Mouse (Mus musculus) adrenal gland, adult 18-20 months (tissue): ENCODE measurements around the gene Yeats4. TPM values are rescaled to one million over a fixed set of nuclear protein-coding genes. Genes with fewer than 3 reads are reported as not detected.

Experiments used
- DNase-seq, 2 experiments: peaks; one replicate each; pipeline ENCODE4 v3.0.0; 2021 to 2022; ENCODE audit warnings: low spot score in 2 of 2
- total RNA-seq, 2 experiments: library from RNA; stranded (reverse); gene quantifications; 1 replicate in 1 of 2; 2 replicates in 1 of 2; pipeline ENCODE4 v1.2.3; 2021

Yeats4 gene
- total RNA-seq, 2 experiments from 2014 or later, result 34.5 to 43.1 TPM

GRCm38 (mm10) chr10:117203558-117203981 lies 20.7 kb downstream of the Yeats4 start:
- no peak for DNase-seq

GRCm38 (mm10) chr10:117202981-117203557 lies 21.2 kb downstream of the Yeats4 start:
- DNase-seq, result no peak

GRCm38 (mm10) chr10:117199701-117200100 lies 24.6 kb downstream of the Yeats4 start:
- DNase-seq, result no peak

DNA sequence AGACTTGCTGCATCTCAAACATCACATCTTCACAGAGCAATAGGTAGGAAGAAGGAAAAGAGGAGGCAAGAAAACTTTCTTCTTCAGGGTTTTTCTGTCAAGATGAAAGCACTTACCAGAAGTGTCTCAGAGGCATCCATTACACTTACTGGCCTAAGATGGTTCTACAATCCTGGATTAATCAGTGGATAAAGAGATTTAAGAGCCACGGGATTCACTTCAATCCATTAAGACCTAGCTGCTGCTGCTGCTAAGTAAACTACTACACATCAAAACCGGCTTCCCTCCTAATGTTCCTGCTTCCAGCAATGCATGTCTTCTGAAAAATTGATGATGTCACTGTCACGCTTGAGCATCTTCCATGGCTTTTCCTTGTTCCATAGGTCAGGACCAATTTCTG lies 27.6 kb downstream of the Yeats4 start:
- no peak for DNase-seq

GRCm38 (mm10) chr10:117195748-117196147 lies 28.6 kb downstream of the Yeats4 start:
- DNase-seq, result no peak

- no peak for DNase-seq
Measured at GRCm38 (mm10) chr10:117195005-117195404, 29.3 kb downstream of the Yeats4 start.

GRCm38 (mm10) chr10:117193364-117193763 lies 30.9 kb downstream of the Yeats4 start:
- no peak for DNase-seq

GRCm38 (mm10) chr10:117185399-117186089 lies 38.8 kb downstream of the Yeats4 start:
- DNase-seq, result no peak

GRCm38 (mm10) chr10:117181098-117181497 lies 43.2 kb downstream of the Yeats4 start:
- DNase-seq, result no peak

GRCm38 (mm10) chr10:117174645-117175044 lies 49.7 kb downstream of the Yeats4 start:
- no peak for DNase-seq

GRCm38 (mm10) chr10:117173566-117174438 lies 50.5 kb downstream of the Yeats4 start:
- no peak for DNase-seq

- DNase-seq, result no peak
Measured at GRCm38 (mm10) chr10:117173111-117173510, 51.2 kb downstream of the Yeats4 start.

DNA sequence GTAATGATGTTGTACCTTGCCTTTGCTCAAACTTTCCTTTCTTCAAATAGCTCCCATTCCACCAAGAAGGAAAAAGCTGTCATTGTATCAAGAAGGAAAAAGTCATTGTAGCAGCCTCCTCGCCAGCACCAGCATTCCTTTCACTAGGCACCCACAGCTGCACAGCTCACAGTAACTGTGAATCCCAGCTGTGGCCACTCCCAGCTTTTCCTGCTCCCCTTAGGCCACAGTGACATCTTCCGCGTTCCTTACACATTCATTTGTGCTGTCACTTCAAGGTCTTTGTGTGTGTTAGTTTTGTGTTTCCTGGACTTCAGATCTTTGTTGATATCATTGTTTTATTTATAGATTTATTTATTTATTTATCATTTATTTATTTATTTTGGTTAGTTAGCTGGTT lies 52.2 kb downstream of the Yeats4 start:
- no peak for DNase-seq

GRCm38 (mm10) chr10:117166785-117167425 lies 57.4 kb downstream of the Yeats4 start:
- DNase-seq, result no peak

Other genes starting within 250 kb of the Yeats4 start
- under 1 TPM; 0.20 to 0.29 TPM for gene Best3, start 238.2 kb downstream of the Yeats4 start, total RNA-seq
- gene Lrrc10, start 179.2 kb downstream of the Yeats4 start, total RNA-seq, result not detected
- gene Cct2, start 160.7 kb downstream of the Yeats4 start, total RNA-seq, result 100 to 1,000 TPM; 211 to 254 TPM
- gene Frs2, start 76.0 kb downstream of the Yeats4 start, total RNA-seq, result 10 to 100 TPM; 20.5 to 25.4 TPM
- not detected for gene 9530003J23Rik, start 14.2 kb upstream of the Yeats4 start, total RNA-seq
- gene Lyz2, start 57.8 kb upstream of the Yeats4 start, total RNA-seq, result 100 to 1,000 TPM; 173 to 444 TPM
- 10 to 100 TPM; 15.0 to 32.1 TPM for gene Lyz1, start 68.4 kb upstream of the Yeats4 start, total RNA-seq
- 10 to 100 TPM; 79.2 to 79.5 TPM for gene Cpsf6, start 155.5 kb upstream of the Yeats4 start, total RNA-seq